Mouse (Mus musculus) forebrain, embryonic 14.5 days (tissue): ENCODE data around the gene BC025446. TPM values are rescaled to one million over a fixed set of nuclear protein-coding genes. Genes with fewer than 3 reads are reported as not detected.

Experiments
- ATAC-seq: fragments of 200-750 bp; cut with Nextera tagmentation; 2 replicates; pipeline ENCODE4 v1.8.0; 2017; ENCODE audit warnings: mild to moderate bottlenecking, moderate library complexity
- DNase-seq: peaks from one replicate; pipeline ENCODE4 v3.0.0-alpha.2; 2015; ENCODE audit warnings: low spot score
- H3K27ac ChIP-seq: fragments of 300-500 bp; sonication (generic); 2 replicates; pipeline ENCODE4 v1.5.1; 2014; ENCODE audit warnings: low read depth, mild to moderate bottlenecking, control low read depth, low read length, moderate library complexity
- H3K27me3 ChIP-seq: fragments of 300-500 bp; sonication (generic); replicated peaks from 2 replicates; pipeline ENCODE4 v1.6.1; 2014; ENCODE audit warnings: low read length, control low read depth, mixed read lengths; ENCODE audit not compliant: control insufficient read depth, insufficient read depth
- H3K36me3 ChIP-seq: fragments of 300-500 bp; sonication (generic); 2 replicates; pipeline ENCODE4 v1.6.1; 2014; ENCODE audit warnings: low read length, control low read depth; ENCODE audit not compliant: control insufficient read depth, insufficient read depth
- H3K4me1 ChIP-seq: fragments of 300-500 bp; sonication (generic); 2 replicates; pipeline ENCODE4 v1.6.1; 2014; ENCODE audit warnings: antibody characterized with exemption, low read length, control low read depth; ENCODE audit not compliant: control insufficient read depth, insufficient read depth
- H3K4me2 ChIP-seq: fragments of 300-500 bp; sonication (generic); 2 replicates; pipeline ENCODE4 v1.6.1; 2014; ENCODE audit warnings: mild to moderate bottlenecking, control low read depth, low read length
- H3K4me3 ChIP-seq: fragments of 300-500 bp; sonication (generic); 2 replicates; pipeline ENCODE4 v1.5.1; 2014; ENCODE audit warnings: low read depth, low read length, control low read depth
- H3K9ac ChIP-seq: fragments of 300-500 bp; sonication (generic); 2 replicates; pipeline ENCODE4 v1.6.1; 2014; ENCODE audit warnings: mild to moderate bottlenecking, low read length, control low read depth, moderate library complexity
- H3K9me3 ChIP-seq: fragments of 300-500 bp; sonication (generic); replicated peaks from 2 replicates; pipeline ENCODE4 v1.6.1; 2016; ENCODE audit warnings: low read length, control low read depth, mixed read lengths; ENCODE audit not compliant: control insufficient read depth
- WGBS: fragments of 180-500 bp; shearing (Covaris S2); extraction: QIAGEN DNeasy Blood & Tissue Kit; methylation state at CpG from one replicate; pipeline ENCODE4 v1.1.7; 2014; 5-methylcytosine and 5-hydroxymethylcytosine counted together
- polyA plus RNA-seq: library from polyadenylated mRNA; unstranded; fragments of >200 nt; fragmentation: Nextera tagmentation; extraction: Ambion mirVana; gene quantifications from 2 replicates; pipeline ENCODE4 v1.2.1, GENCODE M21; 2014

BC025446 gene
- polyA plus RNA-seq, 1 experiment from 2014 or later: not detected

GRCm38 (mm10) chr15:75271426-75271825 lies 55.2 kb downstream of the BC025446 start:
- ATAC-seq (no peak), DNase-seq (no peak)
- Histone ChIP-seq H3K4me1 (no peaks in the 10 kb centered on the region), H3K36me3 (no peaks in the 10 kb centered on the region), H3K27ac (no peak overlapping the region), H3K27me3 (no peaks in the 10 kb centered on the region), H3K4me2 (no peak overlapping the region), H3K9ac (no peak overlapping the region), H3K4me3 (no peak overlapping the region), H3K9me3 (no peaks in the 10 kb centered on the region)
- WGBS: 75% methylated on average over 1 of the region's 1 CpGs

GRCm38 (mm10) chr15:75271891-75272290 lies 55.7 kb downstream of the BC025446 start:
- DNase-seq: no peak
- 79% methylated on average over 3 of the region's 3 CpGs for WGBS
- no peak overlapping the region for H3K9ac ChIP-seq
- H3K4me3 ChIP-seq: no peak overlapping the region
- no peaks in the 10 kb centered on the region for H3K36me3 ChIP-seq
- H3K4me1 ChIP-seq: no peaks in the 10 kb centered on the region
- no peaks in the 10 kb centered on the region for H3K27me3 ChIP-seq
- H3K4me2 ChIP-seq: no peak overlapping the region
- ATAC-seq: no peak
- H3K9me3 ChIP-seq: no peaks in the 10 kb centered on the region
- H3K27ac ChIP-seq: no peak overlapping the region

Other genes starting within 250 kb of the BC025446 start
- gene Ly6i, start 232.9 kb upstream of the BC025446 start, polyA plus RNA-seq: not detected in 2 replicates
- gene Ly6a, start 218.3 kb upstream of the BC025446 start, polyA plus RNA-seq: 0.93 TPM in 1 of 2 replicates, not detected in the other
- 3.0 and 4.5 TPM in 2 replicates for gene Ly6c1, start 167.5 kb upstream of the BC025446 start, polyA plus RNA-seq
- gene Ly6c2, start 104.4 kb upstream of the BC025446 start, polyA plus RNA-seq: 0.30 TPM in 2 replicates
- not detected in 2 replicates for gene Ly6g, start 61.1 kb upstream of the BC025446 start, polyA plus RNA-seq
- gene Ly6f, start 52.0 kb downstream of the BC025446 start, polyA plus RNA-seq: not detected in 2 replicates